Mouse (Mus musculus): ENCODE measurements at regions not wholly inside any gene's neighbourhood (a gene's known extent, or its start where the extent isn't known, plus 50 kb on each side); places are given as distances from the start of the nearest gene placed in this dataset.

DNA sequence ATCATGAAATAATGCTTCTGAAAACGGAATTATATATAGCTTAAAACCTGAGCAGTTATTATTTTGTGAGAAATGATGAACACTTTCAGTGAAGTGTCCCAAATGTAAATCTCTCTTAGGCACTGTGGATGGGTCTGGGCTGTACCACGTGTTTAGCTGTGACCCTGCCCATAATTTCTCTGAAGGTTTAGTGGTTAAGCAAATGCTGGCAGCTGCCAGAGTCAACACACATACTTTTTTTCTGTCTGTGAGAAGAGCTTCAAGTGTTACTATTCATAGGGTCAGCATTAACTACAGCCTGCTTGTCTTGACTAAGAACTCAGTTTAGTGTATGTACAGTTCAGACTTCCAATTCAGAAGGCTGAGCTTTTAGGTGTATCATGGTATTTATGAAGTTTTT, 126.8 kb upstream of the Rnpc3 start:
- 22% methylated on average over 2 of the region's 2 CpGs for WGBS
- no peak overlapping the region for H3K9ac ChIP-seq (ENCODE audit: low read length)
- no peaks in the 10 kb centered on the region for H3K36me3 ChIP-seq (ENCODE audit: control insufficient read depth, insufficient read depth, low read length)
- no peaks in the 10 kb centered on the region for H3K9me3 ChIP-seq (ENCODE audit: control insufficient read depth, low read length)
- H3K4me2 ChIP-seq (ENCODE audit: low read depth, low read length): no peak overlapping the region
- ATAC-seq (ENCODE audit: low read depth): peak; percentile 92
- no peak overlapping the region for H3K4me3 ChIP-seq (ENCODE audit: low read length)
- H3K27me3 ChIP-seq (ENCODE audit: control insufficient read depth, insufficient read depth, low read depth, low read length): no peaks in the 10 kb centered on the region
- no peaks in the 10 kb centered on the region for H3K4me1 ChIP-seq (replicated peaks; ENCODE audit: control insufficient read depth, insufficient read depth, low read length)
- H3K27ac ChIP-seq (ENCODE audit: low read length): no peak overlapping the region
